Mouse (Mus musculus): ENCODE results near the gene Coq8a.

The Coq8a gene

DNA sequence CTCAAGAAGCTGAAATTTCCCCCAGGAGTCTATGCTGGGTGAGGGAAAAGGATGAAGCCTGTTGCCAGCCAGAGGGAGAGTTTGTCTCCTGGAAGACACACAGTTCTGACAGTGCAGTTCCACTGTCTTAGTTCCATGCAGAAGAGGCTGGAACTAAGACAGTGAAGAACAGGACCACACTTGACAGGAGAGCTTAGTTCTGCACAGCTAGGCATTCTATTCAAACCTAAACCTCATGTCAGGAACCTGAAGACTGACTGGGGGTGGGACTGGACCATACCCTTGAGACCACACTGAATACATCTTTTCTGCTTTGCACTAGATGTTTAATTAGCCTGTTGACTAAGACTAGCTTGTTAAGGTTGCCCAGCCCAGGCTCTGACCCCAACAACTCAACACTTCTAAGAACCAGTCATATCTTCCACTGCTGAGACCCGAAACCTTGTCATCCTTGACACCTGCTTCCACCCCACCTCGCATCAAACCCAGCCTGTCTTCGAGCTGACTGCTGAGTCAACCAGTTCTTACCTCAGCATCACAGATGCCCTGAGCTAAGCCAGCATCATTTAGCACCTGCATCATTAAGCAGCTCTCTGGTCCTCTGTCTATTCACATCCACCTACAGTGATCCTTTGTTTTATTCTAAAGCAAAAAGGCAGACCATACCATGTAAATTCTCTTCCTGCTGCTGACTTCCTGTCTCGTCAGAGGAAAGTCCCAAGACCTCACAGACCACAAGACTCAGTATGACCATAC lies at the start of gene Coq8a:
TSS of gene Coq8a (minus strand) at position 644 of the 756 bp plus-strand sequence.
- no peak for DNase-seq (ENCODE audit: low spot score)

DNA sequence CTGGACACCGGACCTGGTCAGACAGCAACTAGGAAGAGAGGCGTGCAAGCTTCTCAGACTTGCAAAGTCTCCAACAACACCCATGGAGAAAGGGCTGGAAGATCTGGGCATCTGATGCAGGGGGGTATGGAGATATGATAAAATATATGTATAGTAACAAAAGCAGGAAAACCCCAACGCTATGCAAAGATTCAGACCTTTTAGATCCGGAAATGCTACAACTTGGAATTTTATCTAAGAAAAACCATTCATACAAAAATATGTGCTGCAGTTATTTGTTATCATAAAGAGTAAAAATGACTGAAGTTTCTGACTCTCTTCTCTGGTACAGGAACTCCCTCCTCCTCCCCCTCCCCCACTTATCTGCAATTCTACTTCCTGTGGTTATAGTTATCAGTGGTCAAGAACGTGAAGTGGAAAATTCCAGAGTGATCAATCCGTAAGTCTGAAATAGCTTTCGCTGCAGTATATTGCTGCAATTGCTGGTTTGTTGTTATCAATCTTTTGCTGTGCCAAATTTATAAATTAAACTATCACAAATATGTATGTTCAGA lies 49.3 kb upstream of the Coq8a start:
- DNase-seq (ENCODE audit: low spot score), result no peak

GRCm38 (mm10) chr1:180247901-180248300 lies 48.5 kb upstream of the Coq8a start:
- peak; percentile 46 for DNase-seq (ENCODE audit: low spot score)

GRCm38 (mm10) chr1:180245741-180246507 lies 46.5 kb upstream of the Coq8a start:
- no peak for DNase-seq (ENCODE audit: low spot score)

DNA sequence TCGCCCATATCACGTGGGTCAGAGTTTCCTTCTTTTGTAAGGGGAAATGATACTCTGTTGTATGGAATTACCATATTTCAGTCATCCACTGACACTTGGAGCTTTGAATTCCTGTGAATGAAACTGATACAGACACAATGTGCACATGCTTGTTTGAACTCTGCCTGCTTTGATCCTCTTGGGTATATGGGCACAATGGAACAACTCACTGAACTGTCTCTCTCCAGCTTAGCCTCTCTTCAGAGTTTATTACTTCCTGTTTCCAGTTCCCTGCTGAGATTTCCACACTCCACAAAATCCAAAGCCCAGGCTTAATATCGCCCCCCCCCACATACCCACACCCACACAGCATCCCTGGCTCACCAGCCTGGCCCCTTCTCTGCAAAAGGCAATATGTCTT lies 32.3 kb upstream of the Coq8a start:
- DNase-seq (ENCODE audit: low spot score), result no peak

GRCm38 (mm10) chr1:180230580-180230979 lies 31.2 kb upstream of the Coq8a start:
- DNase-seq (ENCODE audit: low spot score), result peak; percentile 54

DNA sequence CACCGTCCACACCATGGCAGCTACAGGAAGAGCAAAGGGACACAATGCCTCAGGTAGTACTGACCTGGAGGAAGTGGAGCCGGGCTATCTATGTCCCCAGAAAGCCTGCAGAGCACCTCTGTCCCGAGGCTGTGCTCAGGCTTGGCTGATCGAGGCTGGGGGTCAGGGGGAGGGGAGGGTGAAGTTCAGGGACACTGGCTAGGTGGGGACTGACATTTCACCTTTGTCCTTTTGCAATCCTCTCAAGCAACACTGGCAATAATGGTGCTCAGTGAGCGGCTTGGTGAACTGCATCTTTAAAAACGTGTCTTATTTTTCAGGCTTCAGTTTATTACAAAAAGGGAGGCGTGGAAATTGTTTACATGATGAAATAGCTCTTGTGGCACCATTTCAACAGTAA lies 30.5 kb upstream of the Coq8a start:
- DNase-seq (ENCODE audit: low spot score), result no peak

DNA sequence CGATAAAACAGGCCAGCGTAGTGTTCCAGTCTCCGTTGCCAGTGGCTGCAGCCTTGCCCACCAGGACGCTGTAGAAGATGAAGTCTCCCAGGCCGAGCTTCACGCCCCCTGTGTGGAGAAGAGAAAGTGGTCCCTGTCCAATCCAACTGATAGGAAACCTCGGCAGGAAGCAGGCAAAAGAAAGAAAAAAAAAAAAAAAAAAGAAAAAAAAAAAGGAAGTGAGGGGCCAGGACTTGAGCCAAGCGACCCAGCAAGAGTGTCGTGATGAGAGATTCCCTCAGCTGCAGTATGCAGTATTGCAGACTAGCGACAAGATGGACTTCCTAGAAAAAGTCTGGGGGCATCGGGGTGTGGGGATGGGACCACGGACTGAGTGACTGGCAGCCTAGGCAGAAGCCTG lies 29.5 kb upstream of the Coq8a start:
- DNase-seq (ENCODE audit: low spot score), result no peak

GRCm38 (mm10) chr1:180226766-180227165 lies 27.4 kb upstream of the Coq8a start:
- DNase-seq (ENCODE audit: low spot score), result no peak

- no peak for DNase-seq (ENCODE audit: low spot score)
Measured at GRCm38 (mm10) chr1:180226221-180226713, 26.9 kb upstream of the Coq8a start.

GRCm38 (mm10) chr1:180225500-180226220 lies 26.3 kb upstream of the Coq8a start:
- peak; percentile 78 for DNase-seq (ENCODE audit: low spot score)

DNA sequence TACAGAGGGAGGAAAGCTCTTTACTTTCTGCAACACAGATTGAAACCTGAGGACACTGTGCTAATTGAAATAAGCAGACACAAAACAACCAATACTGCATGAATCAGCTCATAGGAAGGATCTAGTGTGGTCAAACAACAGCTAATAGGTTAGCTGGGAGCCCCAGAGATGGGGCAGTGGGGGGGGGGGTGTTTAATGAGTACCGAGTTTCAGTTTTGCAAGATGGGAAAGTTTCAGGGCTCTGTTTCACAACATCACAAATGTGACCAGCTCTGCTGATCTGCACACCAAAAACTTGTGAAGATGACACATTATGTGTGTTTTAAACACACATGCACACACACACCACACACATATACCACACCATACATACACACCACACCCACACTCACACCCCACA lies 22.6 kb upstream of the Coq8a start:
- DNase-seq (ENCODE audit: low spot score), result no peak

DNA sequence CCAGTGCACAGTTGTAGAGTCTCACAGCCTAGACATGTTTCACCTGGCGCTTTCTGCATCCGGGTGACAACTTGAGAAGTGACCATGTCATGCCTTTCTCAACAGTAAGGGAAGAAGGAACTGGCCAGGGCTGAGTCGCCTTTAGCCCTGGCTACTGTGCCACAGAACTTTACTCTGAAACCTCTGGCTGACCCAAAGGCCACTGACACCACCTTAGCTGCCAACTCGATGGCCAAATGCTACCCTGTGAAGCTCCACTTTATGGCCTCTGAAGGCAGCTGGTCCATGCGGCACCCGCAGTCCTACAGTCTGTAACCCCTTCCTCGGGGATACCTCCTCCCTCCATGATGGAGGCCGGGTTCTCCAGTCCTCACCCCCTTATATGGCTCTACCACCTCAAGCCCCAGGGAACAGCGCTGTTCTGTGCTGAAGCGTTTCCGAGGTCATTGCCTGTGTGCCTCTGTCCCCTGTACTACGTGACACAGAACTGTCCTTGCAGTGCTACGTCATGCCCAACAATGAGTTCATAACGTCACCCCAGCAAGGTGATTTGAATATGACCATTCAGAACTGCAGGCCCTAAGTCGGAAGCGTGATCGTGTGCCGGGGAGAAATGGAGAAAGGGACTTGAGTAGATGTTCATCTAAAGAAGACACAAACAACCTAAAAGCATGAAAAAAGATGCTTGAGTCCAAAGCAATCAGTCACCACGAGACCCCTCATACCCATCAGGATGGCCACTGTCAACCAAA lies 21.6 kb upstream of the Coq8a start:
- DNase-seq (ENCODE audit: low spot score), result no peak

GRCm38 (mm10) chr1:180216541-180217276 lies 17.3 kb upstream of the Coq8a start:
- no peak for DNase-seq (ENCODE audit: low spot score)

GRCm38 (mm10) chr1:180215044-180215443 lies 15.6 kb upstream of the Coq8a start:
- DNase-seq (ENCODE audit: low spot score), result peak; percentile 59

DNA sequence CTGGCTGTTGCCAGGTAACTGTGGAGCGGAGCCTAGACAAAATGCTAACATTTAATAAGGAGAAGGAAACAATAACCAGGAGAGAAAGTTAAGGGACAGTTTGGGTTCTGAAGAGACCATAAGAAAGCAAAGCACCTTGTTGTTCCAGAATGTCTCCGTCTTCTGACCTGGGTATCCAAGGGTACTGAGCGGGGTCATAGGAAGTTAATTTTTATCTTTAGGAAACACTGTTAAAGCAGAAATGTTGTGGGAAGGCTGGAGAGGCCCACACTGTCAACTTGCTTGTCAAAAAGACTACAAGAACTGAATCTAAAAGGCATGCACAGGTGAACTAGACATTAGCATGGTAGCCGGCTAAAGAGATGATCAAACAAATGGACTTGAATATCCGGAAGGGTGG lies 13.5 kb upstream of the Coq8a start:
- no peak for DNase-seq (ENCODE audit: low spot score)

DNA sequence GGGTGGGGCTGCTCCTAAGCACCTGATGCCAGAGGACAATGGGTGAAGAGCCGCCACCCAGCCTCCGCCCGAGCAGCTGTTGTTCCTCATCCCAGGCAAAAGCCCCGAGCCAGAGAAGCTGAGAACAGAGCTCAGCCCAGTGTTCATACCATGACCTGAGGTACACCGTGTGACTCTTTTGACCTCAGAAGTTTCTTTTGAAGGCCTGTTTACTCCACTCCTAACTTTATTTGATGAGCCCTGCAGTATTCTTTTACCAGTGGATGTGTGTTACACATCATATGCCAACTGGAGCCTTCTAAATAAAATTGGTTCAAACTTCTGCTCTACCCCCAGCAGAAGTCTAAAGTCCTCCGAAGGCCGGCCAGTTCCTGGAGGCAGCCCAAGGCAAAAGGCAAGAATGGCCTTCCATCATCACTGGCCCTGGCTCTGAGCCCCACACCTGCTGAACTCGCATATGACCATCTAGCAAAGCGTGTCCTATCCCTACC lies 11.4 kb upstream of the Coq8a start:
- DNase-seq (ENCODE audit: low spot score), result no peak

- DNase-seq (ENCODE audit: low spot score), result no peak
Measured at GRCm38 (mm10) chr1:180210031-180210432, 10.6 kb upstream of the Coq8a start.

GRCm38 (mm10) chr1:180208370-180208769 lies 9.0 kb upstream of the Coq8a start:
- DNase-seq (ENCODE audit: low spot score), result no peak

DNA sequence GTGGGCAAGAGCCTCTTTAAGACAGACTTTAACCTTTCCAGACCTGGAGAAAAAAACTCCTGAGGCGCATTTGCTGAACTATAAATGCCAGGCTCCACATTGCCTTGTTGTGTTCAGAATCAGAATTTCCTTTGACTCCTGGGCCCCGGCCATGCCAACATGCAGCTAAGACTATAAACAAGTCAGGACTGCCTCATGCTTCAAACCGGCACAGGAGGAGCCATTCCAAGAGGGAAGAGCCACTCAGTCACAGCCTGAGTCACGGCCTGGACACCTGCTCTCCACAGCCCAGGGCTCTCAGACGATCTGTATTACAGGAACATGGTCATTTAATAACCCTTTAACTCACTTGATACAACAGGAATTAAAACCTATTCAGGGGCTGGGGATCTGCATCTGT lies 1.3 kb upstream of the Coq8a start:
- DNase-seq (ENCODE audit: low spot score), result no peak

DNA sequence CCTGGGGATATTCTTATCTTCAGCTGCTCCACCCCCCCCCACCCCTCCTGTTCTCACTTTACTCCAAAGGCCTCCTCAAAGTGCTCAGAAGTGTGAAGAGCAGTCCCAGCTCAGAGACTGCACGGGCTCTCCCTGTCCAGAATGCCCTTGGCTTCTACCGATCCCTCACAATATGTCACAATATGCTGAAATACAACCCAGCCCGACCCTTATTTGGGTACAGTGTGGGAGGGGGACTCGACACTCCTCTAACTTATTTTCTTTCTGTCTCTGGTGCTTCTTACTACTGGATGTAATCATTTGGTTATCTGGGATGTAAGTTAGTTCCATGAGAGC lies 281 bp upstream of the Coq8a start:
- DNase-seq (ENCODE audit: low spot score), result no peak

Data from c-Kit-positive CD71-positive TER-119-positive erythroid progenitor cells, embryonic 14.5 days (primary cell).